Mouse (Mus musculus) kidney, postnatal 0 days (tissue): ENCODE measurements around the gene Ier5l. TPM values are rescaled to one million over a fixed set of nuclear protein-coding genes. Genes with fewer than 3 reads are reported as not detected.
A peak's percentile ranks its signal among the peaks of the same experiment; 100 is the strongest.

ENCODE experiments used
- ATAC-seq: fragments of 200-750 bp; cut with Nextera tagmentation; replicated peaks from 2 replicates; pipeline ENCODE4 v1.8.0; 2017; ENCODE audit warnings: low read depth, moderate number of reproducible peaks, moderate TSS enrichment, moderate library complexity; ENCODE audit not compliant: low FRiP score
- DNase-seq: peaks from one replicate; pipeline ENCODE4 v3.0.0-alpha.2; 2016; ENCODE audit warnings: low spot score
- H3K27ac ChIP-seq: fragments of 300-500 bp; sonication (generic); 2 replicates; pipeline ENCODE4 v1.5.1; 2014; ENCODE audit warnings: mild to moderate bottlenecking
- H3K27me3 ChIP-seq: fragments of 300-500 bp; sonication (generic); 2 replicates; pipeline ENCODE4 v1.6.1; 2014; ENCODE audit warnings: low read length, mixed read lengths; ENCODE audit not compliant: insufficient read depth
- H3K36me3 ChIP-seq: fragments of 300-500 bp; sonication (generic); 2 replicates; pipeline ENCODE4 v1.6.1; 2014; ENCODE audit warnings: low read length, mixed read lengths; ENCODE audit not compliant: insufficient read depth
- H3K4me1 ChIP-seq: fragments of 300-500 bp; sonication (generic); replicated peaks from 2 replicates; pipeline ENCODE4 v1.6.1; 2014; ENCODE audit warnings: antibody characterized with exemption, low read length, mixed read lengths; ENCODE audit not compliant: insufficient read depth
- H3K4me2 ChIP-seq: fragments of 300-500 bp; sonication (generic); 2 replicates; pipeline ENCODE4 v1.6.1; 2014; ENCODE audit warnings: mild to moderate bottlenecking, low read length, moderate library complexity, mixed read lengths
- H3K4me3 ChIP-seq: fragments of 300-500 bp; sonication (generic); replicated peaks from 2 replicates; pipeline ENCODE4 v1.5.1; 2014; ENCODE audit warnings: low read depth, low read length
- H3K9ac ChIP-seq: fragments of 300-500 bp; sonication (generic); 2 replicates; pipeline ENCODE4 v1.6.1; 2014; ENCODE audit warnings: low read depth, low read length
- H3K9me3 ChIP-seq: fragments of 300-500 bp; sonication (generic); replicated peaks from 2 replicates; pipeline ENCODE4 v1.6.1; 2016; ENCODE audit warnings: low read length, inconsistent platforms, mixed read lengths
- CTCF ChIP-seq: IDR thresholded peaks from 2 replicates; pipeline ENCODE4 v1.5.1; 2016; ENCODE audit warnings: antibody characterized with exemption, low read depth, mild to moderate bottlenecking, moderate library complexity
- WGBS: fragments of 180-500 bp; shearing (Covaris S2); extraction: QIAGEN DNeasy Blood & Tissue Kit; methylation state at CpG from one replicate; pipeline ENCODE4 v1.1.7; 2014; 5-methylcytosine and 5-hydroxymethylcytosine counted together
- polyA plus RNA-seq: library from polyadenylated mRNA; unstranded; fragments of >200 nt; fragmentation: Nextera tagmentation; extraction: Ambion mirVana; gene quantifications from 2 replicates; pipeline ENCODE4 v1.2.1, GENCODE M21; 2015

Ier5l gene
- polyA plus RNA-seq, 1 experiment from 2014 or later: 8.1 TPM

DNA sequence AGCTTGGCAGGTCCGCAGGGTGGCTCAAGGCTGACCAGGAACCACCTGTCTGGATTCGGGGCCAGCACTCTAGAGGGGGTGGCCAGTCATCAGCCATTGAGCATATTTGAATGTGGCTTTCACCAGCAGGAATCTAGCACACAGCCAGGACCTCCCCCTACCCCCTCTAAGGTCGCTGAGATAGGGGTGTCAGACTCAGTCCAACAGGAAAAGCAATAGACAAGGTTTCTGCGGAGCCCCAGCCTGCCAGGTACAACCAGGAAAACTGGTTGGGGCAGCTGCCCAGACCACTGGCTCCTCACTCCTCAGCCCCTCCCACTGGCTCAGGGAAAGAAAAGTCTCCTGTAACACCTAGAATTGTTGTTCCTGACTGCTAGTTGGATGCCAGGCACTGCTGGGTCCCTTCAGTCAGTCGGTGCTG lies 10.7 kb downstream of the Ier5l start:
- peak overlapping the region; percentile 51 for H3K4me2 ChIP-seq

DNA sequence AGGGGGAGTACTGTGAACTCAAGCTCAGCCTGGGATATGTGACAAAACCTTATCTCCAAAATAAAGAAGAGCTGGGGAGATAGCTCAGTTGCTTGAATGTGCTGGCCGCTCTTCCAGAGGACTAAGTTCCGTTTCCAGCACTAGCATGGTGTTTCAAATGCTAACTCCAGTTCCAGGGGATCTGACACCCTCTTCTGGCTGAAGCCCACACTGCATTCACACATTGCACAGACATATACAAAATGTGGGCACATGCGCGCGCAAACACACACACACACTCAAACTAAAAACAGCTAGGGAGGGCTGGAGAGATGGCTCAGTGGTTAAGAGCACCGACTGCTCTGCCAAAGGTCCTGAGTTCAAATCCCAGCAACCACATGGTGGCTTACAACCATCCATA lies 14.8 kb downstream of the Ier5l start:
- peak; percentile 47; the same call in 1 of the 2 replicates for TF ChIP-seq CTCF
- Histone ChIP-seq H3K27me3 (no peaks in the 10 kb centered on the region), H3K4me3 (no peak overlapping the region), H3K9ac (no peak overlapping the region), H3K4me2 (no peak overlapping the region), H3K36me3 (no peaks in the 10 kb centered on the region), H3K4me1 (peaks cover 7% of the 10 kb centered on the region; the same call in 1 of the 2 replicates), H3K9me3 (no peaks in the 10 kb centered on the region), H3K27ac (peak overlapping the region; percentile 70; the same call in 1 of the 2 replicates)
- DNase-seq (no peak), ATAC-seq (no peak)
- 94% methylated on average over 6 of the region's 6 CpGs for WGBS

More for the DNA sequence above, 10.7 kb downstream of the Ier5l start:
- peaks cover 10% of the 10 kb centered on the region; the same call in 1 of the 2 replicates for H3K4me1 ChIP-seq
- ATAC-seq (peak; percentile 57), DNase-seq (no peak)
- peak overlapping the region; percentile 14 for H3K9ac ChIP-seq
- 10% methylated on average over 5 of the region's 5 CpGs for WGBS
- H3K4me3 ChIP-seq: 0 out of 2 replicates have a peak overlapping the region, but pooled peaks have one; percentile 24
- no peaks in the 10 kb centered on the region for H3K36me3 ChIP-seq
- H3K9me3 ChIP-seq: no peaks in the 10 kb centered on the region
- H3K27ac ChIP-seq: peak overlapping the region; percentile 86
- H3K27me3 ChIP-seq: no peaks in the 10 kb centered on the region
- no peak for TF ChIP-seq CTCF

DNA sequence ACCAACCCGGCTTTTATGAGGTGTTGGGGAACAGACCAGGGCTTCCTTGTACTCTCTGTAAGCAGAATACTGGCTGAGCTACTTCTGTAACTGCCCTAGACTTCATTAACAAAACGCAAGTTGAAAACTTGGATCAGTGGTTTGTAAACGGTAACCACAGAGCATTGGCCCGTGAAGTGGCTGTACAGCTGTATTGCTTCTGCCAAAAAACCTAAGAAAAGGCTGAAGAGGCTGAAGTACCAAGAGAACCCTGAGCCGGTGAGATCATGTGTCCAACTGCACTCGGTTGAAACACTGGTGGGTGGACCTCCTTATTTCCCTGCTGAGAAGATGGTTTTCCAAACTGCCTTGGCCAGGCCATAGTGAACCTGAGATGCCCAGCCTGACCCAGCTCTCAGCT lies 15.7 kb downstream of the Ier5l start:
- DNase-seq (no peak), ATAC-seq (no peak)
- H3K4me1 ChIP-seq: peaks cover 2% of the 10 kb centered on the region; the same call in 1 of the 2 replicates
- TF ChIP-seq CTCF: no peak
- no peak overlapping the region for H3K4me3 ChIP-seq
- no peaks in the 10 kb centered on the region for H3K27me3 ChIP-seq
- no peaks in the 10 kb centered on the region for H3K36me3 ChIP-seq
- WGBS: 49% methylated on average over 6 of the region's 6 CpGs
- no peaks in the 10 kb centered on the region for H3K9me3 ChIP-seq
- H3K9ac ChIP-seq: no peak overlapping the region
- H3K4me2 ChIP-seq: no peak overlapping the region
- peak overlapping the region; percentile 70 for H3K27ac ChIP-seq

DNA sequence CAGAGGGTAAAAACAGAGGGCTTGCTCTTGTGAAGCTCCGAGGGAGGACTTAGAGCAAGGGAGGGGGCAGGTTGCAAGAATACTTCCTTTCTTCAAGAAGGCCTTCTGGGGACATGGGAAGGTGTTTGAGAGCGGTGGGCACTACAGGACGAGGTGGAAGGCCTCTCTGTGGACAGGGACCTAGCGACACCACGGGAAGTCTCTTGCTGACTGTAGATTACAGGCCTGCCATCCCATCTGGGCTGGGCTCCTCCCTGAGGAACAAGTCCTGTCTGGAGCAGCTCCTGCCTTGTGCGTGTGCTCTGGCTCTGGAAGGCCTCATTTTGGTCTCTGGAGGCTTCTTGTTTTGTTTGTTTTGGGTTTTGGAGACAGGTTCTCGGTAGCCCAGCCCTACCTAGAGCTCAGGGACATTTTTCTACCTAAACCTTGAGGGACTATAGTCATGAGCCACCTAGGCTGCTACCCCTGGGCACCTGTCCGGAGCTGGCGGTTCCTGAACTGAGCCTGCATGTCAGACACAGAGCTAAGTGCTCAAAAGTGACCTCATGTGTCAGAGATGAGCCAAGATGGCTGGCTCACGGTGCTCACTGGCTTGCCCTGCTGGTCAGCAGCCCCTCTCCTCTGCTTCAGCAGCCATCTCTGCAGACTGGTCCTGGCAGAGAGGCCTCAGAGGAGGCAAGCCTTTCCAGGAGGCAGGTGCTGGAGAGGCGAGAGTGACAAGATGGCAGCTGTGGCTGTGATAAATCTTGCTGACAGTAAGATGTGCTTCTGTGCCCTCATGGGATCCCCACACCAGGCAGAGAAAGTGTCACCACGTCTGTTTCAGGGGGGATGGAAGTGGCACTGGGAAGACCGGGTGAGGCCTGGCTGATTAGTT lies 17.7 kb downstream of the Ier5l start:
- H3K9ac ChIP-seq: no peak overlapping the region

DNA sequence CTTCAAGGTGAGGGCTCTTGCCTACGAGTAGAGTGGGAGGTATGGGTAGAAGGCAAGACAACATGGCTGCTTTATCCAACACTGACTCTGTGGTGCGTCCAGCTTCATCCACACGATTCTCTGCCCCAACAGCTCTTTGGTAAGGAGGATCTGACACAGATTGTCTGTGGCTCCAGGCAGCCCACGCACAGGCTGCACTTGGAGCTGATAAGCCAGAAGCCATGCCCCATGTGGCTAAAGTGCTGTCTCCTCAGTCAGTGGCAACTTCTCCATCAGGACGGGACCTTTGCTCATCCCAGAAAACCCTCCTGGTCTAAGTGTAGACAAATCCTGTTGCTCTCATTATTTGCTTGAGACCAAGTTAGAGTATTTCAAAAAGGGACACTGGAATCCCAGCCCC lies 19.4 kb downstream of the Ier5l start:
- no peak overlapping the region for H3K27ac ChIP-seq
- 81% methylated on average over 5 of the region's 5 CpGs for WGBS
- TF ChIP-seq CTCF: no peak
- ATAC-seq: no peak
- no peaks in the 10 kb centered on the region for H3K9me3 ChIP-seq
- no peak for DNase-seq
- H3K9ac ChIP-seq: no peak overlapping the region
- no peak overlapping the region for H3K4me2 ChIP-seq
- peaks cover 11% of the 10 kb centered on the region; the same call in 1 of the 2 replicates for H3K36me3 ChIP-seq
- H3K4me1 ChIP-seq: no peaks in the 10 kb centered on the region
- H3K27me3 ChIP-seq: no peaks in the 10 kb centered on the region
- H3K4me3 ChIP-seq: no peak overlapping the region

More for the DNA sequence above, 17.7 kb downstream of the Ier5l start:
- Histone ChIP-seq H3K4me1 (no peaks in the 10 kb centered on the region), H3K4me3 (no peak overlapping the region), H3K9me3 (no peaks in the 10 kb centered on the region), H3K27ac (no peak overlapping the region), H3K4me2 (no peak overlapping the region), H3K27me3 (no peaks in the 10 kb centered on the region), H3K36me3 (0 out of 2 replicates have a peak, but pooled peaks cover 4% of the 10 kb centered on the region)
- no peak for TF ChIP-seq CTCF
- no peak for DNase-seq
- ATAC-seq: no peak
- WGBS: 72% methylated on average over 13 of the region's 13 CpGs

DNA sequence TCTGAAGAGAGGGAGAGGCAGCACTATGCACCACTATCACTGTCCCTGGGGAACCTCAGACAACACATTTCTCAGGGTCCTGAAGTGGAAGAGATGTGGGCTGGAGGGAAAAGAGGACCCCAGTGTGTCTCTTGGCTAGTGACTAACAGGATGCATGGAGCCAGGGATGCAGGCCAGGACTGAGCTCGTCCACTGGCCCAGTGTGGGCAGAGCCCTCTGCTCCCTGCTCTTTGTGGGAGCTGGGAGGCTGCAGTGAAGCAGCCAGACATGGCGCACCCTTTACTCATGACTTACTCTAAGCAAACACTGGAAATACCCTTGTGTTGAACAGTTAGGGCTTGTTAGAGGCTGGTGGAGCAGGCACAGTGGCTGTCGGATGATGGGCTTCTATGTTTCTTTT lies 20.4 kb downstream of the Ier5l start:
- DNase-seq (no peak), ATAC-seq (no peak)
- TF ChIP-seq CTCF: no peak
- no peaks in the 10 kb centered on the region for H3K4me1 ChIP-seq
- H3K36me3 ChIP-seq: peaks cover 18% of the 10 kb centered on the region; the same call in 1 of the 2 replicates
- no peak overlapping the region for H3K27ac ChIP-seq
- WGBS: 85% methylated on average over 3 of the region's 3 CpGs
- no peak overlapping the region for H3K9ac ChIP-seq
- H3K4me3 ChIP-seq: no peak overlapping the region
- no peak overlapping the region for H3K4me2 ChIP-seq
- no peaks in the 10 kb centered on the region for H3K27me3 ChIP-seq
- H3K9me3 ChIP-seq: no peaks in the 10 kb centered on the region
